Mouse (Mus musculus): ENCODE results near the gene Dazl. TPM values are rescaled to one million over a fixed set of nuclear protein-coding genes. Genes with fewer than 3 reads are reported as not detected.
"Not testable (repeated sequence)": the region's sequence is repeated elsewhere in the genome, so short reads cannot be mapped to it uniquely, and the experiment has no call there.

Dazl gene
- polyA plus RNA-seq, 1 experiment from 2014 or later, result not detected

- Histone ChIP-seq H3K27me3 (ENCODE audit: insufficient read depth, poor library complexity, severe bottlenecking) (no peaks in the 10 kb centered on the region), H3K36me3 (no peaks in the 10 kb centered on the region), H3K4me1 (replicated peaks) (peaks cover 14% of the 10 kb centered on the region; the same call in 1 of the 2 replicates), H3K4me3 (no peak overlapping the region), H3K9me3 (no peaks in the 10 kb centered on the region), H3K27ac (no peak overlapping the region)
- 84% methylated on average over 5 of the region's 5 CpGs for WGBS
- no peak for DNase-seq (ENCODE audit: low spot score)
Measured at GRCm38 (mm10) chr17:50309512-50310072, 16.2 kb upstream of the Dazl start.

- DNase-seq (ENCODE audit: low spot score), result no peak
- Histone ChIP-seq H3K27ac (no peak overlapping the region), H3K36me3 (no peaks in the 10 kb centered on the region), H3K9me3 (no peaks in the 10 kb centered on the region), H3K4me3 (no peak overlapping the region), H3K4me1 (replicated peaks) (peaks cover 14% of the 10 kb centered on the region; the same call in 1 of the 2 replicates), H3K27me3 (ENCODE audit: insufficient read depth, poor library complexity, severe bottlenecking) (no peaks in the 10 kb centered on the region)
- 64% methylated on average over 5 of the region's 5 CpGs for WGBS
Measured at GRCm38 (mm10) chr17:50308880-50309279, 15.4 kb upstream of the Dazl start.

- H3K27ac ChIP-seq, result no peak overlapping the region
- H3K4me3 ChIP-seq, result no peak overlapping the region
- H3K9me3 ChIP-seq, result no peaks in the 10 kb centered on the region
- WGBS, result 94% methylated on average over 10 of the region's 10 CpGs
- no peaks in the 10 kb centered on the region for H3K36me3 ChIP-seq
- DNase-seq (ENCODE audit: low spot score), result no peak
- H3K27me3 ChIP-seq (ENCODE audit: insufficient read depth, poor library complexity, severe bottlenecking), result no peaks in the 10 kb centered on the region
- peaks cover 14% of the 10 kb centered on the region; the same call in 1 of the 2 replicates for H3K4me1 ChIP-seq (replicated peaks)
Measured at GRCm38 (mm10) chr17:50308059-50308647, 14.7 kb upstream of the Dazl start.

- Histone ChIP-seq H3K9me3 (no peaks in the 10 kb centered on the region), H3K36me3 (no peaks in the 10 kb centered on the region), H3K27ac (no peak overlapping the region), H3K27me3 (ENCODE audit: insufficient read depth, poor library complexity, severe bottlenecking) (no peaks in the 10 kb centered on the region), H3K4me1 (replicated peaks) (peaks cover 6% of the 10 kb centered on the region; the same call in 1 of the 2 replicates), H3K4me3 (no peak overlapping the region)
- 89% methylated on average over 3 of the region's 3 CpGs for WGBS
- DNase-seq (ENCODE audit: low spot score), result no peak
Measured at GRCm38 (mm10) chr17:50302867-50303266, 9.4 kb upstream of the Dazl start.

DNA sequence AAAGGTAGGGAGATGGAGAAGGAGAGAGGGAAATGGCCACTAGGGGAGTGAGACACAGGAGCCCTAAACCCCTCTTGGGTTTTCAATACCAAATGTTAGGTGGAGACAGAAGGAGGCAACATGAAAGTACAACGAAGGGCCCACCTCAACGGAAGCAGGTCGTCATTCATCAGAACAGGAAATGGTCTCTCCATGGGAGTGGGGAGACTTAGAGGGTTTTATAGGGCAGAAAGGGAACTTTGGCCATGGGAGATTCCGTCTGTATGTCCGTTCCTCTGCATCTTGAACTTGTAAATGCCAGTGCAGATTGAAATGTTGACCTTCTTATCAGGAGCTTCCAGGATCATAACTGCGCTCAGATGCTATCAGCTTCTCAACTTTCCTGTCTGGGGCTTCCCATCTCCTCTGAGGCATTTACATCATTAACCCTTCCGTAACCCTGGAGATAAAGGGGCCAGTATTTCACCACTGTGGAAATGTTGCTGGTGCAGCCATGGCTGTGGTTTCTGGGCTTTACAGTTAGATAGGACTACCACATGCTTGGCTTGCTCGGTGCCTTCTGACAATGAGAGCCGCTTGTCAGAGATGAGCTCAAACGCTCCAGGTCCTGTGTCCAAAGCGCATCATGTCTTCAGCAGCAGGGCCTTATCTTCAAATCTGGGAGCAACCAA, 6.9 kb upstream of the Dazl start:
- 88% methylated on average over 11 of the region's 11 CpGs for WGBS
- no peak for DNase-seq (ENCODE audit: low spot score)
- peaks cover 3% of the 10 kb centered on the region; the same call in 1 of the 2 replicates for H3K4me1 ChIP-seq (replicated peaks)

GRCm38 (mm10) chr17:50298821-50299220, 5.4 kb upstream of the Dazl start:
- no peak overlapping the region for H3K4me3 ChIP-seq
- H3K9me3 ChIP-seq, result peaks cover 6% of the 10 kb centered on the region
- no peaks in the 10 kb centered on the region for H3K36me3 ChIP-seq
- no peaks in the 10 kb centered on the region for H3K27me3 ChIP-seq (ENCODE audit: insufficient read depth, poor library complexity, severe bottlenecking)
- no peaks in the 10 kb centered on the region for H3K4me1 ChIP-seq (replicated peaks)
- no peak overlapping the region for H3K27ac ChIP-seq
- WGBS, result 86% methylated on average over 7 of the region's 7 CpGs
- DNase-seq (ENCODE audit: low spot score), result no peak

More for the DNA sequence above, 6.9 kb upstream of the Dazl start:
- Histone ChIP-seq H3K36me3 (no peaks in the 10 kb centered on the region), H3K4me3 (no peak overlapping the region), H3K9me3 (no peaks in the 10 kb centered on the region), H3K27me3 (ENCODE audit: insufficient read depth, poor library complexity, severe bottlenecking) (no peaks in the 10 kb centered on the region), H3K27ac (no peak overlapping the region)

- no peak overlapping the region for H3K4me3 ChIP-seq
- H3K36me3 ChIP-seq, result peaks cover 6% of the 10 kb centered on the region
- H3K27ac ChIP-seq, result no peak overlapping the region
- 88% methylated on average over 12 of the region's 12 CpGs for WGBS
- H3K9me3 ChIP-seq, result peaks cover 16% of the 10 kb centered on the region
- peaks cover 5% of the 10 kb centered on the region; the same call in 1 of the 2 replicates for H3K4me1 ChIP-seq (replicated peaks)
- no peak for DNase-seq (ENCODE audit: low spot score)
- H3K27me3 ChIP-seq (ENCODE audit: insufficient read depth, poor library complexity, severe bottlenecking), result no peaks in the 10 kb centered on the region
Measured at GRCm38 (mm10) chr17:50294726-50295125, 1.3 kb upstream of the Dazl start.

GRCm38 (mm10) chr17:50292661-50293171, 720 bp downstream of the Dazl start:
- no peaks in the 10 kb centered on the region for H3K27me3 ChIP-seq (ENCODE audit: insufficient read depth, poor library complexity, severe bottlenecking)
- DNase-seq (ENCODE audit: low spot score), result peak; percentile 93
- H3K27ac ChIP-seq, result peak overlapping the region; percentile 85
- peak overlapping the region; percentile 51 for H3K4me3 ChIP-seq
- 5% methylated on average over 57 of the region's 57 CpGs for WGBS
- peaks cover 5% of the 10 kb centered on the region; the same call in 1 of the 2 replicates for H3K4me1 ChIP-seq (replicated peaks)
- H3K9me3 ChIP-seq, result peaks cover 16% of the 10 kb centered on the region
- H3K36me3 ChIP-seq, result peaks cover 6% of the 10 kb centered on the region

DNA sequence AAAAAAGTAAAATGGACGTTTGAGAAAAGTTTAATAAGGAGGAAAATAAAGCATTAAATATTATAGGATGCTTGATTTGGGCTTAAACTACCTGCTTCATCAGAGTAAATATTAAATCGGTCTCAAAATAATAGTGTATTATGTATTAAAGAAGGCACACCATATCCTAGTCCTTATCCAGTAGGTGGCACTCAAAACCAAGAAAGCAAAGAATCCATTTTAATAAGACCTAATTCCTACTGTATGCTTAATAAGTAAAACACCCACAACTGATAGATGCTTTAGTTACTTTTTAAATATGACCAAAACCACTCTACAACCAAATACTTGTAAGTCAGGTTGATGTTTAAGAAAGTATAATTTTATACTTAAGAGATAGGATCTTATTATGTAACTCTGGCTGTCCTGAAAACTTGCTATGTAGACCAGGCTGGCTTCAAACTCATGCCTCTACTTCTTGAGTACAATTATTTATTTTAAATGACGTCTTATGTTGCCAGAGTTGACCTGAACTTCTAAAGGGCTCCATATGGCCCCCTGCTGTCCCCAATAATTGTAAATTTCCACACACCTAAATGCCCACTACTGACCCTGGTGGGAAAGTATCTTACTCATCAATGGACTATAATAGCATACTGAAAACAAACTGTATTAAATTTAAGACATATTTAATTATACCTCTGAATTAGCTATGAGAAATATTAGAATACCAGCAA, 1.8 kb downstream of the Dazl start:
- WGBS, result 28% methylated on average over 3 of the region's 3 CpGs
- no peak for DNase-seq (ENCODE audit: low spot score)
- Histone ChIP-seq H3K9me3 (peaks cover 16% of the 10 kb centered on the region), H3K27me3 (ENCODE audit: insufficient read depth, poor library complexity, severe bottlenecking) (no peaks in the 10 kb centered on the region), H3K36me3 (peaks cover 6% of the 10 kb centered on the region), H3K4me1 (replicated peaks) (peaks cover 5% of the 10 kb centered on the region; the same call in 1 of the 2 replicates), H3K4me3 (peak overlapping the region; percentile 51; the same call in 1 of the 2 replicates), H3K27ac (no peak overlapping the region)

- no peaks in the 10 kb centered on the region for H3K36me3 ChIP-seq
- no peak overlapping the region for H3K4me3 ChIP-seq
- no peaks in the 10 kb centered on the region for H3K27me3 ChIP-seq (ENCODE audit: insufficient read depth, poor library complexity, severe bottlenecking)
- no peaks in the 10 kb centered on the region for H3K4me1 ChIP-seq (replicated peaks)
- H3K9me3 ChIP-seq, result no peaks in the 10 kb centered on the region
- no peak for DNase-seq (ENCODE audit: low spot score)
- 77% methylated on average over 6 of the region's 6 CpGs for WGBS
- no peak overlapping the region for H3K27ac ChIP-seq
Measured at GRCm38 (mm10) chr17:50284845-50285244, 8.6 kb downstream of the Dazl start.

DNA sequence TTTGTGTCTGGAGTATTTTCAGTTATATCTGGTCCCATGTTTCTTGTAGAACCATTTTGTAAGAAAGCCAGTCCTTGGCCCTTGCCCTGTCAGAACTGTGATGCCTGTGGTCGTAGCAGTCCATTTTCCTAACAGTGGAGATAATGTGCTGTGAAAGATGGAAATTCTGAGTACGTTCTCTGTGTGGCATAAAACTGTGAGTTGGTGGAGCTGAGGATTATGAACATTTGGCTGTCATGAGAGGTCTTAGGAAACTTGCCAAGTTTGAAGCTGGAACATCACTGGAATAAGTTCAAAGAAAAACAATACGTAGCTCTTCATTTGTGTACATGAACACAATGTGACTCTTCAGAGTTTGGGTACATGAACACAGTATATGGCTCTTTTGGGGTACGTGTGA, 31.8 kb downstream of the Dazl start:
- H3K4me3 ChIP-seq; H3K36me3 ChIP-seq; H3K27ac ChIP-seq; H3K9me3 ChIP-seq; H3K27me3 ChIP-seq (ENCODE audit: insufficient read depth, poor library complexity, severe bottlenecking); DNase-seq (ENCODE audit: low spot score); H3K4me1 ChIP-seq (replicated peaks): not testable (repeated sequence)
- 94% methylated on average over 4 of the region's 4 CpGs for WGBS

GRCm38 (mm10) chr17:50260856-50261255, 32.6 kb downstream of the Dazl start:
- Histone ChIP-seq H3K36me3 (no peaks in the 10 kb centered on the region), H3K4me3 (no peak overlapping the region), H3K27me3 (ENCODE audit: insufficient read depth, poor library complexity, severe bottlenecking) (no peaks in the 10 kb centered on the region), H3K4me1 (replicated peaks) (no peaks in the 10 kb centered on the region), H3K27ac (no peak overlapping the region), H3K9me3 (peaks cover 2% of the 10 kb centered on the region; the same call in 1 of the 2 replicates)
- WGBS, result 89% methylated on average over 6 of the region's 6 CpGs
- DNase-seq (ENCODE audit: low spot score), result no peak

All from hindbrain, embryonic 10.5 days (tissue).